Mouse (Mus musculus) cerebellum, adult 11-12 months (tissue): ENCODE results near the gene Igf1r.

ENCODE experiments used
- DNase-seq: peaks from one replicate; pipeline ENCODE4 v3.0.0; 2022

Gene Igf1r

DNA sequence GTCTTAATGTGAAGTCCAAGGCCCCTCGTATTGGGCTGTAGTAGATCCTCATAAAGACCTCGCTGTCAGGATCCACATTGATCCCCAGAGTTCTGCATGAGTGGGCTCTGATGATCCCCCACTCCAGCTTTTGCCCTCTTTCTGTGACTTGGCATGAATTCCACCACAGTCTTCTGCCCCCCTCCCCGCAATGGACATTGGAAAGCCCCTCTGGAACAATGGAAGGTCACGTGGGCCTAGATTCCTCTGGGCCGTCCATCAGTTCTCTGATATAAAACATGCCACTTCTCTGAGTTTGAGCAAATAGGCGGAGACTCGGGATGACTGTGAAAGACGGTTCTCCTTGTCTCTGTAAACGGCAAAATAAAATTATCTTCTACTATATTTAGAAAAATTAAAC, 8.1 kb downstream of the Igf1r start:
- DNase-seq: no peak

- peak; percentile 72 for DNase-seq
Observed at GRCm38 (mm10) chr7:67961567-67962267, 9.1 kb downstream of the Igf1r start.

DNA sequence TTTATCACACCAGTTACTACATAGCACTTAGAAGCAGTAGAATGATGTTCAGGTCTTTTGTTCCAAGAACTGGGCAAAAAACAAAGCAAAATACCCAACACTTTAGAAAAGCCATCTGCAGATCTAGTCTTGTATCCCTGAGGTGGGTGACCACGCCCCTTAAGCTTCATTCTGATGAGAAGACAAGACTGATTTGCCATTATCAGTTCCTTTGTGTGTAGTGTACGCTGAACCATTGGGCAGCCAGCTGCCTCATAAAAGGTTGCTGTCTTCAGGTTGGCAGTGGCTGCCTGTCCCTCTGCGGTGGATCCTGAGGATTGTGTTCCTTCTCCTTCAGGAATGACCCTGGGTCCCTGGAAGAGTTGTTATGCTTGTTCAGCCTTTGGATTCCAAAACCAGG, 11.1 kb downstream of the Igf1r start:
- no peak for DNase-seq

DNA sequence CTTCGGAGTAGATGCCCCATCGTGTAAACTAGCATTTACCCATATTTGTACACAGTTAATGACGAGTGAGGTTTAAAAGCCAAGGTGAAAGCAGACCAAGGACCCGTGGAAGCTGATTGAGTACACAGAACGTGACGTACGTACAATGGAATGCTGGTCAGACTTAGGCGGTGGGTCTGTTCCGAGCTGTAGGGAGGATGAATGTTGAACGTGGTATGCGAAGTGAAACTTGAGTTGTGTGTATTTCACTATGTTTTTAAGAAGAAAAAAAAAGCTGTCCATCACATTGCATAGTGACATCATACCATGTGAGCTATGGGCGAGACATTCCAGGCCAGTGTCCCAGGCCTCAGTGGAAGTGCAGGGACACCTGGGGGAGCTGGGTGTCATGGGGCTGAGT, 15.8 kb downstream of the Igf1r start:
- DNase-seq: no peak

DNA sequence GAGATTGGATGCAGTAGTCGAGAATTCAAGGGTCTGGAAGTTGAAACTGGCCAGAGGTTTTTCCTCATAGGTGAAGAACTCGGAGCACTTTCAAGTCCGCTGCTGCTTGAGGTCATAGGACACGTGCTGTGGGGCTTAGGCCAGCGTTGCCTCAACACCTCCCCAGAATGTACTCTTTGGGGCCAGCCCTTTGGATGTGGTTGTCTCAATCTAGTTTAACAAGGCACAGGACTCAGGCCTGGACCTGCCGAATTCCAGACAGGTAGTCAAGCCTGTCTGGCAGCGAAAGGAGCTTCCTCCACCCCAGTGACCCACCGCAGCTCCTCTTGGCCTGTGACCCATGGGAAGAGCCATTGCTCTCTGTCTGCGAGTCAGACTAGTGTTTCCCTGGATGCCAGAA, 16.4 kb downstream of the Igf1r start:
- no peak for DNase-seq

- no peak for DNase-seq
Observed at GRCm38 (mm10) chr7:67973180-67974014, 20.8 kb downstream of the Igf1r start.

- DNase-seq: no peak
Observed at GRCm38 (mm10) chr7:67981956-67982355, 29.3 kb downstream of the Igf1r start.

GRCm38 (mm10) chr7:67982809-67983208, 30.2 kb downstream of the Igf1r start:
- DNase-seq: no peak

DNA sequence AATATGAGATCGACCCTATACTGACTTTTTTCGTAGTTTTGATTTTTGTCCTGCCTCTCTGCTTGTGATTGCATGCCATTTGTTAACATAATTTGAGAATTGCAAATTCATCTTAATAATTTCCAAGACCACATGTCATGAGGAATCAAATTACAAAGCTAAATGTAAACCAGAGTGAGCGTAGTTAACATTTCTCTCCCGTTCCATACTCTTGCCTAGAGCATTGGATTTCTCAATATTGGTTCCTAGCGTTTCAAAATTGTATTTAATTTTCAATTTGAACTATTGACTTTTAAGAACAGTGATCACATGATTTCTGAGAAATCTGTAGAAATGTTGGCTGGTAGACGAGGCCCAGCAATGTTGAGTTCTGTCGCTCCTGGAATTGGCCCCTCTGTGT, 30.8 kb downstream of the Igf1r start:
- DNase-seq: no peak

DNA sequence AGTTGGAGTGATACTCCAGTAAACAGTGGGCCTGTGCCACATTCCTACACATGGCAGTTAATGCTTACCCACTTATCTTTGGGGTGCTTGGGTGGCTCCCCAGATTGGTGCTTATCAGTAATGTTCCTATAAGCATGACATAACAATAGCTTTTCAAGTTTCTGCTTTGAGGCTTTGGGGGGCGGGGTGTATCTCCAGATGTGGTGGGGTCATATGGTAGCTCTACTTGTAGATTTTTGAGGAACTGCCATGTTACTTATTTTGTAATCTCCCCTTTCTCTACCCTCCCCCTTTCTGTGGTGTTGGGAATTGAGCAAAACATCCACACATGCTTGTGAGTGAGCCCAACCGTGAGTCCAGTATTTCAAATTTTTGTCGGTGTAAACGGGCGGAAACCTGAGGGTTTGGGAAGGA, 32.4 kb downstream of the Igf1r start:
- DNase-seq: no peak

GRCm38 (mm10) chr7:67985511-67985910, 32.9 kb downstream of the Igf1r start:
- no peak for DNase-seq

DNA sequence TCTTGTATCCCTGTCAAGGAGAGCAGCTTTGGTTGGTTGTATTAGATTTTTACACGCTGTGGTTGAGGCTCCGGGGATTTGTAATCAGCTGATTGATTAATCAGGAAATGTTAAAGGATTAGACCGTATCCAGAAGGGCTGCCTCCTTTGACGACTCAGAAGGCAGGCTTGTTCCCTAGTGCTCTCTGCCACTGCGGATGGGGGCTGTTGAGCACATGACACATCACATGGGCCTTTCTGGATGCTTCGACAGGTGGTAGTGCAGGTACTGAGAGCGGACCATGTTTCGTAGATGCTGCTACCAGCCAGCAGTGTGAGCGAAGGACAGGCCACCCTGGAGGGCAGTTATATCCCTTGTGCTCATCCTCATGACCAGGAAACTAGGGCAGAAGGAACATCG, 33.6 kb downstream of the Igf1r start:
- DNase-seq: no peak

- no peak for DNase-seq
Observed at GRCm38 (mm10) chr7:67986816-67987215, 34.2 kb downstream of the Igf1r start.

DNA sequence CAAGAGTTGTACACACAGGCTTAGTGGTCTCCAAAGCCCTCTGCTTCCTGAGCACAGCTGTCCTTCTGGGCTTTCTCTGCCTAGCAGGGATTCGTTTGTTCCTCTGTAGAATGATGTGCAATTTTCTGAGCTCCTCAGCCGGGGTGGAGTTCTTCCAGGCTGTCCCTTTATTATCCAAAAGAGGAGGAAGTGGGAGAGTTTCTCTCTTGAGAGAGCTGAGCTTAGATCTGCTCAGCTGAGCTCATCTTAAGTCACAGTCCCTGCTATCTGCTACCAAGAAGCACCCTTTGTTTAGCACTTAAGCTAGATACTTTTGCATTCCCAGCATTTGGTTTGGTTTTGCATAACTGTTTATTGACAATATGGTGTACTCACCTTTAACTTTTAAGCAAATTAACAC, 36.7 kb downstream of the Igf1r start:
- DNase-seq: no peak

GRCm38 (mm10) chr7:67993614-67994013, 41.0 kb downstream of the Igf1r start:
- no peak for DNase-seq

DNA sequence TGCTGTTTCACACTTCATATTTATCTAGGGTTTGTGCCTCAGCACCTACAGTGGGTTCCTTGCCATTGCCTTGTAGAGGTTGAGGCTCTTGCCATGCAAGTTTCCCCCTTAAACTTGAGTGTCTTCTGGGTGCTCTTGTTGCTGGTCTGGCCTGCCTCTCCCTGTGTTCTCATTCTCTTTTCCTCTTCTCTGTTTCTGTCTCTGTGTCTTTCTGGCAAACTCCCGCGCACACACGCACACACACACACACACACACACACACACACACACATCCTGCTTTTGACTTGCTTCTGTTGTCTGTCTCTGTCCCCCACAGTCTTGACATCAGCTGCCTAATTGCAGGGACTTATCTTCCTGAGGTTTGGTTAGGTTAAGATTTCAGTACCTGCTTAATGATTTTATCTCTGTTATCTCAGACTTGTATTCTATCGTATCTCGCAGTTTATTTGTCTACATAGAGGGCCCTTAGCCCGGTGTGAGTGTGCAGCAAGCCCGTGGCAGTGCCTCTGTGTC, 41.8 kb downstream of the Igf1r start:
- DNase-seq: no peak

DNA sequence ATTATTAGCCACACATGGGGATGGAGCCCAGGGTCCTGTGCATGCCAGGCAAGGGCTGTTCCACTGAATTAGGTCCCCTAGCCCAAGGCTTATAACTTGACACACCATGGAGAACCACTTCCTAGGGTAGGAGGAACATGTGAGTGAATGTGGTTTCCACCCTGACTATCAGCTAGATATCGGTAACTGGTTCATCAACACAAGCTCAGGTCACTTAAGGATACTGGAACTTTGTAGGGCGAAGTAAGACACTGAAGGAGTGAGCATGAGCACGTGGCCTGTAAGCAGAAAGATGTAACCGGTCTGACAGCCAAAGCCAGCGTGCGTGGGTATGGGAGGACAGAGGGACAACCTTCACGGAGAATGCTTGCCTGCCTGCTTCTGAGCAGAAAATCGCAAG, 42.6 kb downstream of the Igf1r start:
- no peak for DNase-seq

GRCm38 (mm10) chr7:67996202-67996960, 43.8 kb downstream of the Igf1r start:
- no peak for DNase-seq

- DNase-seq: no peak
Observed at GRCm38 (mm10) chr7:68001269-68001668, 48.6 kb downstream of the Igf1r start.

GRCm38 (mm10) chr7:68006074-68006473, 53.4 kb downstream of the Igf1r start:
- no peak for DNase-seq

DNA sequence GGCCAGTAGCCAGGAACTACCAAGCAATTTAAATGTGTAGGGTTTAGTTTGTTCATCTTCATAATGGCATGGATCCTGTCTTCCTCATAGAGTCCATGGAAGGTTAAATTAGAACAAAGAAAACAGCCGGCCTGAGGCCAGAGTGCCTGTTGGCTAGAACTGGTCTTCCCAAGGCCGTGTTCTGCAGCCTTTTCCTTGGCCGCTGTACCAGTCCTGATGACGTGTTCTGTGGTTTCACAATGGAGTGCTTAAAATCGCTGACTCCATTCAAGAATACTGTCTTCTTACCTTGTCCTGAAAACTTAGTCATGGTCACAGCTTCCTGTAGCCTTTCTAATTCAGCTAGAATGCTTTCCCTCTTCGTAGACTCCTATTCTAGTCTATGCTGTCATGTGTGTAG, 53.9 kb downstream of the Igf1r start:
- no peak for DNase-seq

GRCm38 (mm10) chr7:68009635-68010034, 57.0 kb downstream of the Igf1r start:
- no peak for DNase-seq

DNA sequence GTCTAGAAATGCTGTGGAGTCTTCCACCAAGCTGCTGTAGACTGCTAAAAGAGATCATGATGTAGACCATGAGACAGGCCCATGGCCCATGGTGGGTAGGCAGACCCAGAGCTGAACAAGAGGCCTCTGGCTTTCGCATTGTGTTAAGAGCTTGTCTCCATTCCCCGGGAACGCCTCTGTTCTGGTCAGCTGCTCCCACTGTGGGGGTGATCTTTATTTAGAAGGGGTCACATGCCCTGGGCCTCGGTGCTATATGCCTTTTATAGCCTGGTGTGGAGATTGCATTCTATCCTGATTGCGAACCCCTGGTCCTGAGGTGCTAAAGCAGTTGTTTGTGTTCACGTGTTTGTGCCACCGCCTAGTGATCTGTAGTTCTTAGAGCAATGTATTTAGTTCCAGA, 57.5 kb downstream of the Igf1r start:
- no peak for DNase-seq

- no peak for DNase-seq
Observed at GRCm38 (mm10) chr7:68010802-68011201, 58.2 kb downstream of the Igf1r start.
